Mouse (Mus musculus): ENCODE data around the gene Abhd13.

The Abhd13 gene

GRCm38 (mm10) chr8:10017231-10017630, 39.7 kb downstream of the Abhd13 start:
- DNase-seq, result peak in 1 of 2 experiments; percentile 31

- DNase-seq, result no peak
Observed at GRCm38 (mm10) chr8:10030320-10031060, 53.0 kb downstream of the Abhd13 start.

- DNase-seq, result no peak
Observed at GRCm38 (mm10) chr8:10031177-10031576, 53.7 kb downstream of the Abhd13 start.

GRCm38 (mm10) chr8:10040866-10041265, 63.4 kb downstream of the Abhd13 start:
- no peak for DNase-seq

Measured in kidney, postnatal 4 days (tissue).